Mouse (Mus musculus) hindbrain, postnatal 0 days (tissue): ENCODE data around the gene Cfap206. TPM values are rescaled to one million over a fixed set of nuclear protein-coding genes. Genes with fewer than 3 reads are reported as not detected.

ENCODE experiments used
- ATAC-seq: fragments of 200-750 bp; cut with Nextera tagmentation; 2 replicates; pipeline ENCODE4 v1.8.0; 2017; ENCODE audit warnings: mild to moderate bottlenecking, moderate TSS enrichment, moderate library complexity
- DNase-seq: peaks from one replicate; pipeline ENCODE4 v3.0.0-alpha.2; 2015; ENCODE audit warnings: low spot score
- H3K27ac ChIP-seq: fragments of 300-500 bp; sonication (generic); 2 replicates; pipeline ENCODE4 v1.5.1; 2014; ENCODE audit warnings: mild to moderate bottlenecking
- H3K27me3 ChIP-seq: fragments of 300-500 bp; sonication (generic); 2 replicates; pipeline ENCODE4 v1.6.1; 2014; ENCODE audit warnings: low read length, mixed read lengths; ENCODE audit not compliant: insufficient read depth
- H3K36me3 ChIP-seq: fragments of 300-500 bp; sonication (generic); 2 replicates; pipeline ENCODE4 v1.6.1; 2014; ENCODE audit warnings: low read length, mixed read lengths; ENCODE audit not compliant: insufficient read depth
- H3K4me1 ChIP-seq: fragments of 300-500 bp; sonication (generic); 2 replicates; pipeline ENCODE4 v1.6.1; 2014; ENCODE audit warnings: antibody characterized with exemption, low read length, mixed read lengths; ENCODE audit not compliant: insufficient read depth
- H3K4me2 ChIP-seq: fragments of 300-500 bp; sonication (generic); 2 replicates; pipeline ENCODE4 v1.6.1; 2014; ENCODE audit warnings: low read depth, mild to moderate bottlenecking, low read length, moderate library complexity, mixed read lengths
- H3K4me3 ChIP-seq: fragments of 300-500 bp; sonication (generic); 2 replicates; pipeline ENCODE4 v1.5.1; 2014; ENCODE audit warnings: low read length
- H3K9ac ChIP-seq: fragments of 300-500 bp; sonication (generic); replicated peaks from 2 replicates; pipeline ENCODE4 v1.6.1; 2014; ENCODE audit warnings: mild to moderate bottlenecking, low read length, moderate library complexity, mixed read lengths
- H3K9me3 ChIP-seq: fragments of 300-500 bp; sonication (generic); 2 replicates; pipeline ENCODE4 v1.6.1; 2016; ENCODE audit warnings: low read length, mixed read lengths
- CTCF ChIP-seq: IDR thresholded peaks from 2 replicates; pipeline ENCODE4 v1.5.1; 2016; ENCODE audit warnings: antibody characterized with exemption, control low read depth, low read depth
- WGBS: fragments of 180-500 bp; shearing (Covaris S2); extraction: QIAGEN DNeasy Blood & Tissue Kit; methylation state at CpG from one replicate; pipeline ENCODE4 v1.1.7; 2014; 5-methylcytosine and 5-hydroxymethylcytosine counted together
- polyA plus RNA-seq: library from polyadenylated mRNA; unstranded; fragments of >200 nt; fragmentation: Nextera tagmentation; extraction: Ambion mirVana; gene quantifications from 2 replicates; pipeline ENCODE4 v1.2.1, GENCODE M21; 2015
- total RNA-seq: library from RNA; depleted of rRNA; stranded (reverse); fragments of >200 nt; gene quantifications from 2 replicates; pipeline ENCODE4 v1.2.3, GENCODE M21; 2014

The Cfap206 gene
- total and polyA plus RNA-seq, 2 experiments from 2014 or later = 2.2 to 4.8 TPM

DNA sequence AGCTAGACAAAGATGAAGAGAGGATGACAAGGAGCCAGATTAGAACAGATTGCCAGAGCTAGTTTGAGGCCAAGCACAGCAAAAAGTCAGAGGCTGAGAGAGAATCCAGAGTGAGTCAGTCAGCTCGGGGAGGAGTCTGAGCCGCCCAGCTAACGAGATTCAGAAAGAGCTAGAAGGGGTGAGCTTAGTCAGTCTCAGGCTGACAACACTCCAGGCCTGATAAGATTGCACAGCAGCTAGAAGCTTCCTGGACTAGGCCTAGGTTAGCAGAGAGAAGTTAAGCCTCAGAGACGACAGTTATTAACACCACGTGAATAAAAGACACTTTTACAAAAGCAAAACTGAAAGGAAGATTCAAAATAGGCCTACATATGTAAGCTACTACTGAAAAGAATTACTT, 62.1 kb downstream of the Cfap206 start:
- Histone ChIP-seq H3K27me3 (no peaks in the 10 kb centered on the region), H3K4me1 (no peaks in the 10 kb centered on the region), H3K36me3 (peaks cover 32% of the 10 kb centered on the region), H3K4me2 (no peak overlapping the region), H3K27ac (no peak overlapping the region), H3K9me3 (no peaks in the 10 kb centered on the region), H3K4me3 (no peak overlapping the region), H3K9ac (no peak overlapping the region)
- DNase-seq (no peak), ATAC-seq (no peak)
- TF ChIP-seq CTCF = no peak
- 91% methylated on average over 5 of the region's 5 CpGs for WGBS

GRCm38 (mm10) chr4:34661927-34662326, 68.1 kb downstream of the Cfap206 start:
- no peak overlapping the region for H3K27ac ChIP-seq
- H3K9me3 ChIP-seq = no peaks in the 10 kb centered on the region
- H3K36me3 ChIP-seq = peaks cover 44% of the 10 kb centered on the region
- H3K27me3 ChIP-seq = no peaks in the 10 kb centered on the region
- no peaks in the 10 kb centered on the region for H3K4me1 ChIP-seq
- TF ChIP-seq CTCF = no peak
- 91% methylated on average over 6 of the region's 6 CpGs for WGBS
- ATAC-seq = 0 out of 2 replicates have a peak, but pooled peaks have one; percentile 32
- no peak overlapping the region for H3K9ac ChIP-seq
- no peak overlapping the region for H3K4me2 ChIP-seq
- no peak overlapping the region for H3K4me3 ChIP-seq
- DNase-seq = no peak

DNA sequence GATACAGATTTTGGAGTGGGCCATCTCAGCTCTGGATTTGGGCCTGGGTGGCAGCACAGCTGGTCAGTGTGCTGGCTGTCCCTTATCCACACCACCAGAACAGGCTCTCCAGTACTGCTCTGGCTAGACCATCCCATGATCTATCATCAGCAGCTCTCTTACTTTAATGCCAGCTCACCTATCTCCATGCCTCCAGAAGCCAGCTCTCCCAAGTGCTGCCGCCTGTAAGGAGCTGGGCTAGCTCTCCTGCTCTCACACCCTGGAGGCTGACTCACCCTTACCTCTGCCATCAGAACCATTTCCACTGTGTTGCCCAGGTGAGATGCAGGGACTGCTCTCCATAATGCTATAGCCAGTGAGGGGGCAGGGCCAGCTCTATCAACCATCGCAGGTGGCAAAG, 68.5 kb downstream of the Cfap206 start:
- Histone ChIP-seq H3K9me3 (no peaks in the 10 kb centered on the region), H3K36me3 (peaks cover 40% of the 10 kb centered on the region), H3K9ac (no peak overlapping the region), H3K27ac (no peak overlapping the region), H3K4me1 (no peaks in the 10 kb centered on the region), H3K4me2 (no peak overlapping the region), H3K27me3 (no peaks in the 10 kb centered on the region), H3K4me3 (no peak overlapping the region)
- DNase-seq (no peak), ATAC-seq (no peak)
- WGBS = 100% methylated on average over 2 of the region's 2 CpGs
- TF ChIP-seq CTCF = no peak

DNA sequence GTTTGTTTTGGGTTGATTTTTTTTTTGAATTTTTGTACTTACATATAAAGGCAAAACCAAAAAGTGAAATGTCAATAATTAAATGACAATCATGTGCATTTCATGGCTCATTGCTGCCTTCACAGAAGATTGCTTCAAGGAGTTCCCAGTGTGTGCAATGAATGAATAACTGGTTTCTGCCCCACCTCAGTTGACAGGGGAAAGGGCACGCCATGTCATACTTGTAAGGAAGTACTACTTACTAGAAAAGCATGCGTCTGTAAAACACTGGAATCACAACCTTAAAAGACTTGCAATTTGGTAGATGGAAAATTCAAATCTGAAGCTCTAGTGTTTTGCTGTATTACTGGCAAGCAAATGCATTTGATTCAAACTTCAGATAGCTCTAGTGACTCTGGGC, 71.0 kb downstream of the Cfap206 start:
- 90% methylated on average over 2 of the region's 2 CpGs for WGBS
- no peak for ATAC-seq
- Histone ChIP-seq H3K4me2 (no peak overlapping the region), H3K9ac (no peak overlapping the region), H3K9me3 (no peaks in the 10 kb centered on the region), H3K36me3 (peaks cover 50% of the 10 kb centered on the region), H3K27ac (no peak overlapping the region), H3K4me3 (no peak overlapping the region), H3K27me3 (no peaks in the 10 kb centered on the region), H3K4me1 (no peaks in the 10 kb centered on the region)
- no peak for TF ChIP-seq CTCF
- no peak for DNase-seq

DNA sequence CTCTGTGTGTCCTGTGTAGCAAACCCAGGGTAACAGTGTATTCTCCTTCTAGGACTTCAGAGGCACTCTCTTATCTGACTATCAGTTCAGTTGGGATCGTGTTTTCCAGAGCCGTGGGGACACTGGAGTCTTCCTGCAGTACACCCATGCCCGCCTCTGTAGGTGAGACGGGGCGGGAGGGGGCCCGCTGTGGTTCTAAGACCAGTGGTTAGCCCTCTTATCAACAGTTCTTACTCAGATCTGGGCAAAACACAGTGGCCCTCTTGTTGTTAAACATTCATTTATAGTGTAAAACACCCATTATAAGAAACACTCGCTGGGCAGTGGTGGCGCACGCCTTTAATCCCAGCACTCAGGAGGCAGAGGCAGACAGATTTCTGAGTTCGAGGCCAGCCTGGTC, 73.9 kb downstream of the Cfap206 start:
- ATAC-seq (no peak), DNase-seq (no peak)
- no peak overlapping the region for H3K27ac ChIP-seq
- no peak overlapping the region for H3K9ac ChIP-seq
- TF ChIP-seq CTCF = no peak
- no peak overlapping the region for H3K4me2 ChIP-seq
- H3K9me3 ChIP-seq = no peaks in the 10 kb centered on the region
- H3K36me3 ChIP-seq = peaks cover 49% of the 10 kb centered on the region
- H3K27me3 ChIP-seq = no peaks in the 10 kb centered on the region
- H3K4me3 ChIP-seq = no peak overlapping the region
- no peaks in the 10 kb centered on the region for H3K4me1 ChIP-seq
- WGBS = 99% methylated on average over 10 of the region's 10 CpGs

GRCm38 (mm10) chr4:34653179-34653578, 76.8 kb downstream of the Cfap206 start:
- Histone ChIP-seq H3K4me2 (no peak overlapping the region), H3K9ac (no peak overlapping the region), H3K9me3 (no peaks in the 10 kb centered on the region), H3K36me3 (peaks cover 39% of the 10 kb centered on the region), H3K27ac (no peak overlapping the region), H3K27me3 (no peaks in the 10 kb centered on the region), H3K4me1 (no peaks in the 10 kb centered on the region), H3K4me3 (no peak overlapping the region)
- ATAC-seq (no peak), DNase-seq (no peak)
- TF ChIP-seq CTCF = no peak
- 93% methylated on average over 7 of the region's 7 CpGs for WGBS

DNA sequence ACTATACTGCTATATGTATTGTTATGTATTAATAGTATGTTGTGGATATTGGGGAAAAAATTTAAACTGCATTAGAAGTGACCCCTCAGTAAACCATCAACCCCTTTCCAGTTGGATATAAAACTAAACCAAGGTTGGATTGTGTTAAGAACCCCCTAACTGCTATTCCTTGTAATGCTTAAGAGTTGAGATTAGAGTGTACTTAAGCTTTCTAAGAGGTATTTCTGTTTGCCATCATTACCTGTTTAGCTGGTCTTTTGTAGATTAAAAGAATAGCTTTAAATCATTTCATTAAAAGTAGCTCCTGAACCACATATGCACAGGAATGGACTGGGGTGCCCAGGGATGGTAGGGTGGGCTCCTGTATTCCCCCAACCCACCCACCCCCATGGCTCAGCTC, 85.2 kb downstream of the Cfap206 start:
- Histone ChIP-seq H3K9ac (no peak overlapping the region), H3K4me2 (no peak overlapping the region), H3K27ac (no peak overlapping the region), H3K27me3 (no peaks in the 10 kb centered on the region), H3K9me3 (no peaks in the 10 kb centered on the region), H3K36me3 (peaks cover 46% of the 10 kb centered on the region), H3K4me1 (no peaks in the 10 kb centered on the region), H3K4me3 (no peak overlapping the region)
- ATAC-seq (no peak), DNase-seq (no peak)
- no peak for TF ChIP-seq CTCF
